Mouse (Mus musculus) erythroblast, embryonic 14.5 days (primary cell): ENCODE results near the gene Wipi2.

Source experiments
- GATA1 ChIP-seq: IDR thresholded peaks from 2 replicates; pipeline ENCODE4 v1.6.1; 2012; ENCODE audit warnings: low read length, inconsistent platforms, mixed read lengths
- TAL1 ChIP-seq: IDR thresholded peaks from 3 replicates; pipeline ENCODE4 v1.6.1; 2012; ENCODE audit warnings: low read length, inconsistent platforms, mixed read lengths

DNA sequence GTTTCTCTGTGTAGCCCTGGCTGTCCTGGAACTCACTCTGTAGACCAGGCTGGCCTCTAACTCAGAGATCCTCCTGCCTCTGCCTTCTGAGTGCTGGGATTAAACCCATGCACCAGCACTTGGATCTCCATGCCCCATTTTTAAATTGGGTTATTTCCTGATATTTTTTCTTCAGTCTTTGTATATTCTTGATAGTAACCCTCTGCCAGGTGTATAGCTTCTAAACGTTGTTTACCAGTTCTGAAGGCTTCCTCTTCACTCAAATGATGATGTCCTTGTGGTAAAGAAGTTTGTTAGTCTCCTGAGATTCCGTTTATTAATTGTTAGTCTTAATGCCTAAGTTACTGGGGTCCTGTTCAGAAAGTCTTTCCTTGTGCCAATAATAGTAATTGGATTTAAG, at the start of gene Wipi2:
- no peak for TF ChIP-seq GATA1
- TF ChIP-seq TAL1, result no peak
